Mouse (Mus musculus) lung, embryonic 16.5 days (tissue): ENCODE results near the gene Asic2. TPM values are rescaled to one million over a fixed set of nuclear protein-coding genes. Genes with fewer than 3 reads are reported as not detected.
A peak's percentile ranks its signal among the peaks of the same experiment; 100 is the strongest.
"Not testable (repeated sequence)": the region's sequence is repeated elsewhere in the genome, so short reads cannot be mapped to it uniquely, and the experiment has no call there.

Experiments used
- ATAC-seq: fragments of 200-750 bp; cut with Nextera tagmentation; 2 replicates; pipeline ENCODE4 v1.8.0; 2017; ENCODE audit warnings: low read depth, mild to moderate bottlenecking, moderate library complexity
- H3K27ac ChIP-seq: fragments of 300-500 bp; sonication (generic); 2 replicates; pipeline ENCODE4 v1.5.1; 2014; ENCODE audit warnings: mild to moderate bottlenecking, control low read depth, low read length
- H3K27me3 ChIP-seq: fragments of 300-500 bp; sonication (generic); 2 replicates; pipeline ENCODE4 v1.6.1; 2014; ENCODE audit warnings: low read depth, low read length, mixed read lengths; ENCODE audit not compliant: control insufficient read depth, insufficient read depth
- H3K36me3 ChIP-seq: fragments of 300-500 bp; sonication (generic); 2 replicates; pipeline ENCODE4 v1.6.1; 2014; ENCODE audit warnings: low read length; ENCODE audit not compliant: control insufficient read depth, insufficient read depth
- H3K4me1 ChIP-seq: fragments of 300-500 bp; sonication (generic); replicated peaks from 2 replicates; pipeline ENCODE4 v1.6.1; 2014; ENCODE audit warnings: low read length, mixed read lengths; ENCODE audit not compliant: control insufficient read depth, insufficient read depth
- H3K4me2 ChIP-seq: fragments of 300-500 bp; sonication (generic); 2 replicates; pipeline ENCODE4 v1.6.1; 2014; ENCODE audit warnings: low read depth, low read length, control low read depth
- H3K4me3 ChIP-seq: fragments of 300-500 bp; sonication (generic); 2 replicates; pipeline ENCODE4 v1.5.1; 2014; ENCODE audit warnings: mild to moderate bottlenecking, low read length, control low read depth
- H3K9ac ChIP-seq: fragments of 300-500 bp; sonication (generic); 2 replicates; pipeline ENCODE4 v1.6.1; 2014; ENCODE audit warnings: low read length, control low read depth
- H3K9me3 ChIP-seq: fragments of 300-500 bp; sonication (generic); 2 replicates; pipeline ENCODE4 v1.6.1; 2016; ENCODE audit warnings: low read length; ENCODE audit not compliant: control insufficient read depth
- WGBS: fragments of 180-500 bp; shearing (Covaris S2); extraction: QIAGEN DNeasy Blood & Tissue Kit; methylation state at CpG from one replicate; pipeline ENCODE4 v1.1.7; 2014; 5-methylcytosine and 5-hydroxymethylcytosine counted together
- polyA plus RNA-seq: library from polyadenylated mRNA; unstranded; fragments of >200 nt; fragmentation: Nextera tagmentation; extraction: Ambion mirVana; gene quantifications from 2 replicates; pipeline ENCODE4 v1.2.1, GENCODE M21; 2015

The Asic2 gene
- polyA plus RNA-seq, 1 experiment from 2014 or later, result 0.31 TPM

DNA sequence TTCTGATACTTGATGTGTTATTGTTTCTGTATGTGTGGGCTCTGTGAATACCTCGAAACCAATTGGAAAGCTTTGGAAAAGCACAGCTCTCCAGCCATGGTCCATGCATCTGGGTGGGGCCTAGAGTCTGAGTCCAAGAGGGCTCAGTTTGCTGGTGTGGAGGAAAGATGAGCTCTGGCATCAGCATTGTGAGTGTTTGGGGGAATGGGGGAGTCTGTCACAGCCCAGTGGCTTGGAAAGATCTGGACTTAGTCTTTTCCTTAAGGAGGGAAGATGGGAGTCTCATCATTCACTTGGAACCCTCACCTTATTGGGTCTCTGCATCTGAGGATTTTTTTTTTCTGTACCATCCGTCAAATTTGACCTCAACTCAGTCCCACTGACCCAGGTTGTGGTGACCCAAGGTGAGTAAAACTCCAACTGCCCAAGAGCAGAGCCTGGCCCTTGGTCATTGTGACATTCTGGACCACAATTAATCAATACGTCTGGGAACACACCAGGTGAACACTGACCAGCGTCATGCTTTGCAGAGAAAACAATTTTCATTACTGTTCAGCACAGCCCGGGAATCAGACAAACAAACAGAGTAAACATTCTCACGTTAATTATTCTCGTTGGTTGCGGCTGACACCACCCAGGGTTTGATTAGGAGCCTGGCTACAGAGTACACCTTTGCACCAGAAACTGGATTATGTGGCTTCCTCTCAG is 594.1 kb downstream of the Asic2 start:
- Histone ChIP-seq H3K4me3 (no peak overlapping the region), H3K4me1 (no peaks in the 10 kb centered on the region; the same call in 1 of the 2 replicates), H3K9me3 (0 out of 2 replicates have a peak, but pooled peaks cover 3% of the 10 kb centered on the region), H3K36me3 (no peaks in the 10 kb centered on the region), H3K9ac (no peak overlapping the region), H3K27me3 (no peaks in the 10 kb centered on the region), H3K27ac (no peak overlapping the region), H3K4me2 (no peak overlapping the region)
- WGBS, result 57% methylated on average over 8 of the region's 8 CpGs
- no peak for ATAC-seq

DNA sequence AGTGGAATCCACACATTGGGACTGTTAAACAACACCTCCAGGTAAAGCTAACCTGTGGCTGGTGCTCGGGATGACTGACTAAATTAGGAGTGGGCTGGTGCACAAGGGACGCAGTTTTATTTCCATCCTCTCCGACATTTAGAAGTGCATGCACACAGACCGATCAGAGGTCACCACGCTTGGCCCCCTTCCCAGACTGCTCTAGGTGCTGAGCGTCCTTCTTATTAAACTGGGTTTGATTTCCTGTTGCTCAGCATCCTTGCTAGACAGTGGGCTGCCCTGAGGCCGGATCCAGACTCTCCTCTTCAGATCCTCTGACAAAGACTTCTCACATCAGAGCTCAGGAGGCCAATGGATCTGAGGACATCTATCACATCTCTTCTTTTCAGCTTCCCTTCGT is 596.7 kb downstream of the Asic2 start:
- 25% methylated on average over 8 of the region's 8 CpGs for WGBS
- Histone ChIP-seq H3K27me3 (no peaks in the 10 kb centered on the region), H3K4me1 (no peaks in the 10 kb centered on the region; the same call in 1 of the 2 replicates), H3K27ac (no peak overlapping the region), H3K36me3 (no peaks in the 10 kb centered on the region), H3K4me3 (no peak overlapping the region), H3K9me3 (no peaks in the 10 kb centered on the region), H3K9ac (no peak overlapping the region), H3K4me2 (no peak overlapping the region)
- no peak for ATAC-seq

- Histone ChIP-seq H3K36me3 (no peaks in the 10 kb centered on the region), H3K9me3 (no peaks in the 10 kb centered on the region), H3K4me3 (no peak overlapping the region), H3K27me3 (no peaks in the 10 kb centered on the region), H3K4me2 (no peak overlapping the region), H3K4me1 (no peaks in the 10 kb centered on the region; the same call in 1 of the 2 replicates), H3K9ac (no peak overlapping the region), H3K27ac (no peak overlapping the region)
- 65% methylated on average over 8 of the region's 8 CpGs for WGBS
- ATAC-seq, result no peak
These were observed 597.8 kb downstream of the Asic2 start for GRCm38 (mm10) chr11:81370426-81370810.

DNA sequence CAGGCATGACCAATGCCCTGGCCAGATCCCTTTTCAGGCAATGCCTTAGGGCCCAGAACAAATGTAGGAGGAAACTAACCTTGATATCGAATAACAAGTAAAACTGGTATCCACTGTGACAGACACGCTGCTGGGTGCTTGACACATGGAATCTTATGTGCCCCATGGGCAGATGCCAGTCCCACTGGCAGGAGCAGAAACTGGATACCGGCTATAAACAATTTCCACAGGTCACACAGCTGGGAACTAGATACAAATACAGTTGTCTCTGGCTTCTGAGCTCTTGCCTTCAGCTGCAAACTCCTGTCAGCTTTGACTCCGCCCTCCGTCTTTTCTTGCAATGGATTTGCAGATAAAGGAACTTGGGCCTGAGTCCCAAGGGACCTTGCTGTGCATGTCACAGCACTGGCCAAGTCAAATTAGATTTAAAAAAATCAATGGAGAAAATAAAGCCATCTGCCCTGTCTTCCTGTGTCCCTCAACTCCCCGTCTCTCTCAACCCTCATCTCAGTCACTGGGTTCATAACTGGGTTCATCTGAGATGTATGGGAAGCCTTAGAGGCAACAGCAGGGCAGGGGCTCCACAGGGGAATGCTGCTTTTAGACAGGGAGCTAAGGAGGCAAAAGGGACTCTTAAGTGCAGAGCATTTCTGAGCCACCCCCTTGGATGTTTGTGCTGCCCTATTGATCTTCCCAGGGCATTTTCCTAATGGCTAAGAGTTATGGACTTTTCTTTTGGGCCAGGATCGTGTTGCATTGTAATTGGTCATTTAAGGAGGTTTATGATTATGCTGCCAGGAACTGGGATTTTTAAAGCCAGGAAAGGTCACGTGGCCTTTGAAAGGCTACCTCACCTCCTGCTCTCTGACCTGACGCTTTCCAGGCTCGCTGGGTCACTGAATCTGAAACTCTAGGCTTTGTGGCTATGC is 598.5 kb downstream of the Asic2 start:
- Histone ChIP-seq H3K36me3 (no peaks in the 10 kb centered on the region), H3K27ac (no peak overlapping the region), H3K27me3 (no peaks in the 10 kb centered on the region), H3K4me3 (no peak overlapping the region), H3K4me1 (no peaks in the 10 kb centered on the region; the same call in 1 of the 2 replicates), H3K4me2 (no peak overlapping the region), H3K9ac (no peak overlapping the region), H3K9me3 (no peaks in the 10 kb centered on the region)
- ATAC-seq, result no peak
- WGBS, result 52% methylated on average over 10 of the region's 10 CpGs

- Histone ChIP-seq H3K4me1 (no peaks in the 10 kb centered on the region), H3K27me3 (no peaks in the 10 kb centered on the region), H3K9me3 (peaks cover 4% of the 10 kb centered on the region; the same call in 1 of the 2 replicates), H3K36me3 (no peaks in the 10 kb centered on the region), H3K9ac (no peak overlapping the region), H3K4me2 (no peak overlapping the region), H3K27ac (no peak overlapping the region), H3K4me3 (no peak overlapping the region)
- 88% methylated on average over 3 of the region's 3 CpGs for WGBS
- no peak for ATAC-seq
These were observed 603.8 kb downstream of the Asic2 start for GRCm38 (mm10) chr11:81364442-81364841.

- H3K27me3 ChIP-seq, result no peaks in the 10 kb centered on the region
- no peak overlapping the region for H3K4me3 ChIP-seq
- no peaks in the 10 kb centered on the region for H3K36me3 ChIP-seq
- no peak overlapping the region for H3K4me2 ChIP-seq
- H3K9me3 ChIP-seq, result peaks cover 4% of the 10 kb centered on the region; the same call in 1 of the 2 replicates
- H3K4me1 ChIP-seq, result no peaks in the 10 kb centered on the region
- no peak overlapping the region for H3K9ac ChIP-seq
- 32% methylated on average over 3 of the region's 3 CpGs for WGBS
- ATAC-seq, result 0 out of 2 replicates have a peak, but pooled peaks have one; percentile 7
- H3K27ac ChIP-seq, result no peak overlapping the region
These were observed 605.8 kb downstream of the Asic2 start for GRCm38 (mm10) chr11:81362461-81362860.

- no peak overlapping the region for H3K4me3 ChIP-seq
- peaks cover 4% of the 10 kb centered on the region; the same call in 1 of the 2 replicates for H3K9me3 ChIP-seq
- H3K4me2 ChIP-seq, result no peak overlapping the region
- 73% methylated on average over 4 of the region's 4 CpGs for WGBS
- no peak overlapping the region for H3K9ac ChIP-seq
- H3K27me3 ChIP-seq, result no peaks in the 10 kb centered on the region
- H3K36me3 ChIP-seq, result no peaks in the 10 kb centered on the region
- H3K27ac ChIP-seq, result no peak overlapping the region
- no peaks in the 10 kb centered on the region for H3K4me1 ChIP-seq
- no peak for ATAC-seq
These were observed 607.2 kb downstream of the Asic2 start for GRCm38 (mm10) chr11:81361040-81361439.

- H3K4me2 ChIP-seq, ATAC-seq, H3K9ac ChIP-seq, H3K27me3 ChIP-seq, H3K27ac ChIP-seq, H3K4me1 ChIP-seq, H3K36me3 ChIP-seq, H3K4me3 ChIP-seq, H3K9me3 ChIP-seq: not testable (repeated sequence)
- WGBS, result 40% methylated on average over 5 of the region's 6 CpGs
These were observed 617.8 kb downstream of the Asic2 start for GRCm38 (mm10) chr11:81350498-81350897.

- ATAC-seq, result no peak
- H3K4me1 ChIP-seq, result no peaks in the 10 kb centered on the region
- H3K4me3 ChIP-seq, result no peak overlapping the region
- H3K9ac ChIP-seq, result no peak overlapping the region
- H3K9me3 ChIP-seq, result no peaks in the 10 kb centered on the region
- H3K27ac ChIP-seq, result no peak overlapping the region
- 67% methylated on average over 2 of the region's 2 CpGs for WGBS
- no peaks in the 10 kb centered on the region for H3K27me3 ChIP-seq
- H3K36me3 ChIP-seq, result no peaks in the 10 kb centered on the region
- no peak overlapping the region for H3K4me2 ChIP-seq
These were observed 636.3 kb downstream of the Asic2 start for GRCm38 (mm10) chr11:81331977-81332376.
